Mouse (Mus musculus) testis, adult 2 months (tissue): ENCODE measurements around the gene Kmt2d.

Experiments used
- CTCF ChIP-seq: fragments of 200-500 bp; IDR thresholded peaks from 2 replicates; pipeline ENCODE4 v1.5.1; 2012; ENCODE audit warnings: low read depth, mild to moderate bottlenecking, inconsistent platforms, low read length, moderate library complexity; ENCODE audit not compliant: control insufficient read depth, insufficient read depth, insufficient replicate concordance
- POLR2A ChIP-seq: fragments of 200-500 bp; IDR thresholded peaks from 2 replicates; pipeline ENCODE4 v1.6.1; 2012; ENCODE audit warnings: low read depth, mild to moderate bottlenecking, inconsistent platforms, low read length, moderate library complexity; ENCODE audit not compliant: control insufficient read depth

- TF ChIP-seq CTCF: no peak
- TF ChIP-seq POLR2A: no peak
Observed at GRCm38 (mm10) chr15:98849165-98849564, 21.8 kb downstream of the Kmt2d start.
